Mouse (Mus musculus) megakaryocyte, embryonic 14.5 days (primary cell): ENCODE data around the gene Gm21954. TPM values are rescaled to one million over a fixed set of nuclear protein-coding genes. Genes with fewer than 3 reads are reported as not detected.

Experiments
- H3K27me3 ChIP-seq: replicated peaks from 2 replicates; pipeline ENCODE3; 2012; ENCODE audit warnings: inconsistent platforms
- H3K36me3 ChIP-seq: replicated peaks from 2 replicates; pipeline ENCODE3; 2012; ENCODE audit warnings: low read length, inconsistent platforms, mixed read lengths
- H3K4me1 ChIP-seq: 2 replicates; pipeline ENCODE4 v1.6.1; 2012; ENCODE audit warnings: inconsistent platforms
- H3K4me3 ChIP-seq: replicated peaks from 2 replicates; pipeline ENCODE3; 2012; ENCODE audit warnings: moderate library complexity, mild to moderate bottlenecking, inconsistent platforms
- H3K9me3 ChIP-seq: 2 replicates; pipeline ENCODE4 v1.6.1; 2012; ENCODE audit warnings: inconsistent platforms
- FLI1 ChIP-seq: IDR thresholded peaks from 2 replicates; pipeline ENCODE4 v1.6.1; 2012; ENCODE audit warnings: low read length, inconsistent platforms, mixed read lengths
- GATA1 ChIP-seq: IDR thresholded peaks from 3 replicates; pipeline ENCODE4 v1.6.1; 2012; ENCODE audit warnings: mixed read lengths, low read length, inconsistent platforms, borderline replicate concordance
- polyA plus RNA-seq: library from polyadenylated mRNA; stranded (reverse); fragments of >175 nt; gene quantifications from 2 replicates; pipeline ENCODE4 v1.2.3, GENCODE M21; 2012; ENCODE audit warnings: low replicate concordance; ENCODE audit not compliant: insufficient read depth

Gene Gm21954
- not detected in 2 replicates for polyA plus RNA-seq

DNA sequence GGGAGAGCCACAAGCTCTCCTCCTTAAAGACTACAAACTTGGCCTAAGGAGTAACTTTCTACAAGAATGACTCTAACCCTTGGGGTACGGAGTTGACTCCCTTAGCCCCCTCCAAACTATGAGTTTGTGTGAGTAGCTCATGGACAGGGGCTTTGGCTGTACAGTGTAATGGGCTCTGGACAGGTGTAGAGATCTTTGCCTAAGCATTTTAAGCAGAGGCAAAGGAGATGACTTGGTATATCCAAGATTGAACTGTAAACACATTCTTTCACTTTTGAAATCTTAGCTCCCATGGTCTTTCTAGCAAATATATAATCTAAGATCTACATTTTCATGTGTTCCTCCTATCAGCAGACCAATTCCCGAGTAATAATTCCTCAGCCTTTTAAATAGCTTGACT lies at the start of gene Gm21954:
Gene Gm21954 (minus strand): TSS at position 101 of the 400 bp plus-strand sequence.
- no peaks in the 10 kb centered on the region for H3K27me3 ChIP-seq
- 0 out of 2 replicates have a peak, but pooled peaks cover 2% of the 10 kb centered on the region for H3K9me3 ChIP-seq
- H3K36me3 ChIP-seq, result no peaks in the 10 kb centered on the region
- H3K4me1 ChIP-seq, result no peaks in the 10 kb centered on the region
- TF ChIP-seq GATA1 (no peak), FLI1 (no peak)
- no peak within 1 kb of the TSS for H3K4me3 ChIP-seq

DNA sequence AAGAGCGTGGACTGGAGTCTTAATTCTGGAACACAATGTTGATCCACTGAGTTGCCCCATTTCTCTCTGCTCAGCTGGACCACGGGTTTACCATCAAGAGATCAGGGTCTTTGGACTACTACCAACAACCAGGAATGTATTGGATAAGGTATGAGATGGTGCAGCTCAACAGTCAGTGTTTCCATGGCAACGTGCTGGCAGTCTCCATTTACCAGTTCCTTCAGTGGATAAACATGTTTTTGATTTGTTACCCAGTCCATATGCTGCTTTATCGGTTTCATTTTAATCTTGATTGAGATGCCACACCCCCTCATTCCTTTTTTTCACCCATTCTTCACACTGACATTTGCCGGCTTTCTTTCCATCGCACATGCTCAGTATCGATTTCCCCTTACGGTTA lies 49.8 kb upstream of the Gm21954 start:
- Histone ChIP-seq H3K27me3 (peaks cover 15% of the 10 kb centered on the region), H3K4me3 (no peak overlapping the region), H3K9me3 (no peaks in the 10 kb centered on the region), H3K36me3 (no peaks in the 10 kb centered on the region), H3K4me1 (peaks cover 8% of the 10 kb centered on the region)
- TF ChIP-seq GATA1 (no peak), FLI1 (no peak)

DNA sequence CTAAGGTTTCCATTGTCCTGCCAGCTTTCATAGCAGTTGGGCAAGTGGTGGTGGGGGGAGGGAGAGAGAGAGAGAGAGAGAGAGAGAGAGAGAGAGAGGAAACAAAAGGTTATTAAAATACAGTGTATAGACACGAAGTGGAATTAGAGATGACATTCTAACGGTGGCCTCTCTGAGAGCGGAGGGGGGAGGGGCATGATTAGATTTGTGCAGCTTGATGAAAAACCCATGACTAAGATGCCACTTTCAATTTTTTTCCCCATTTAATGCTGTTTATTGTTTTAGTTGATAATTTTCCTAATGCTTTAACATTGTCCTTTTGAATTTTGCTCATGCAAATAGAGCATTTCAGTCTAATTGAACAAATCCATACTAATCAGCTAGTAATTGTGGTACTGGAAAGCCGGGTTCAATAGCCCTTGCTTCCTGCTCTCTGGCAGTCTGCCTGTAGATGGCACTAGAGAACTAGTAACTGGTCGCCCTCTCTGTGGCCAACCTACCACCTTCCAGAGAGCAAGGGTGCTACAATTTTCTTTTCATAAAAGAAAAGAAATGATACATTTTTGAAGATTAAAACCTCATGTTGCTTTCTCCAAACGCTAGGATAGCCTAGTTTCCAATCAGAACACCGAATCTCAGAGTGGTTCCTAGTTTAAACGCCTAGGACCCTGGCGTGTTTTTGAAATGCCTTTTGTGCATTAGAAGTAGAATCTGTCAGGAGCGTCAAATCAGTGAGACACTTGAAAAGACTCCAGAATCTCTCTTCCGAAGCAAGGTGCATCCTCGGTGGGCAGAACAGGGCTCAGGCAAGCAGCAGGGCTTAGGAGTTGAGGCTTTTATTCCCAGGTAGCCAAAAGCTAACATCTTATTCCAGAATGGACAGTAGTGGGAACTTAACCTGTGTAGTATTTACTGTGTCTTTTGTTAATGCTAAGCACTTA lies 48.5 kb upstream of the Gm21954 start:
- TF ChIP-seq GATA1 (no peak), FLI1 (no peak)
- peaks cover 19% of the 10 kb centered on the region for H3K27me3 ChIP-seq
- no peak overlapping the region for H3K4me3 ChIP-seq
- no peaks in the 10 kb centered on the region for H3K36me3 ChIP-seq
- peaks cover 8% of the 10 kb centered on the region for H3K4me1 ChIP-seq
- H3K9me3 ChIP-seq, result no peaks in the 10 kb centered on the region

DNA sequence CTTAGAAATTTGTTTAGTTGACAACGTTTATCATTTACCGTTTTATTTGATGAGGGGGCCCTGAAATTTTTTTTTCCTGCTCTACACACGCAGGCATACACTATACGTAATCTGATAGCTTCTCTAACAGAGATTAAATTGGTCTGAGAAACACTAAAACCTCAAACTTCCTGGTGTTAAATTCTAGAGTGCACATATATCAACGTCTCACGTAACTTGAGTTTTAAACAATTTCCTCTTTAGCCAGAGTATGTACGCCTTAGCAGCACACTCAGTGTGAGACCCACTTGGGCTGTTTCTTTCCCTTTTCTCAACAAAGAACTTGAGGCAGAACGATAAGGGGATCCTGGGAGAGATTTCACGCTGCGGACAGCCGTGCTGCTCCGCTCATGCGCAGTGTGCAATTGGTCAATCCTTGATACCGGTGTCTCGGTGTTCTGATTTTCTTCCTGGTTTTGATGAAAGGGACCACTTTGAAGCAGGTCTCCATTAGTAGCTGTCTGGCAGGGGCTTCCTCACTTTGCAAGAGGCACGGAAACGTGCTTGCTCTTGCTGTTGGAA lies 45.5 kb upstream of the Gm21954 start:
- Histone ChIP-seq H3K27me3 (peaks cover 21% of the 10 kb centered on the region), H3K4me3 (peak overlapping the region; percentile 66), H3K4me1 (peaks cover 8% of the 10 kb centered on the region), H3K9me3 (0 out of 2 replicates have a peak, but pooled peaks cover 3% of the 10 kb centered on the region), H3K36me3 (no peaks in the 10 kb centered on the region)
- TF ChIP-seq GATA1, result no peak

DNA sequence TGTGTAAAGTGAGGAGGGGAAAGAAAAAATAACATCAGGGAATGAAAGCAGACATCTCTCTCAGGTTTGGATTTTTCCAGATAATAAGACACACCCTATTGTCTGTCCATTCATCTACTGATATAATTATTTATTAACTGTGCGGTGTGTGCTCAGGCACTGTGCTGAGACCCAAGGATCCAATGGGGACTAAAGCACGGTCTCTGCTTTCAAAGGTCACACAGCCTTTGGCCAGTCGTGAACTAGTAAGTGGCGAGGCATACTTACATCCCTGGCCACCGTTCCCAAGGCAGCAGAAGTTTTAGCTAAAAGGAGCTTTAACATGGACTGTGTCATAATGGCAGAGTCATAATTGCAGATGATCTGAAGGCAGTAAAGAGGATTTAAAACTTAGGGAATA lies 44.0 kb upstream of the Gm21954 start:
- Histone ChIP-seq H3K4me1 (peaks cover 8% of the 10 kb centered on the region), H3K4me3 (no peak overlapping the region), H3K36me3 (no peaks in the 10 kb centered on the region), H3K9me3 (0 out of 2 replicates have a peak, but pooled peaks cover 3% of the 10 kb centered on the region), H3K27me3 (peaks cover 21% of the 10 kb centered on the region)
- no peak for TF ChIP-seq GATA1
- TF ChIP-seq FLI1, result no peak

DNA sequence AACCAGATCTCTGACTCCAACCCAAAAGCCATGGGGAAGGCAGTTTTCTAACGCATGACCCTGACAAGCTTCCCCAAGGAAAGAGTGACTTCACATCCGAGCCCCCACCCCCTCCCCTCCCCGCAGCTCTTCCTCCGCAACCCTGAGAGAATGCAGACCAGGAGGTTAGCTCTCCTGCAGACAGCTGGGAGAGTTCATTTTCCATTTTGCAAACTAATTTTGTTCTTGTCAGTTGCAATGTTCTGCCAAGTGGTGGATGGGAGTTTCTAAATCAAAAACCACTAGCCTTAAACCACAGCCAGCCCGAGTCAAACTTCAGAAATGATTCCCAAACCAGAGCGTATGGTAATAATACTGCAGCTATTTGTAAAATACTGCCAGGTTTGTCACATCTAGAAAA lies 39.6 kb upstream of the Gm21954 start:
- peaks cover 7% of the 10 kb centered on the region; the same call in 1 of the 2 replicates for H3K9me3 ChIP-seq

DNA sequence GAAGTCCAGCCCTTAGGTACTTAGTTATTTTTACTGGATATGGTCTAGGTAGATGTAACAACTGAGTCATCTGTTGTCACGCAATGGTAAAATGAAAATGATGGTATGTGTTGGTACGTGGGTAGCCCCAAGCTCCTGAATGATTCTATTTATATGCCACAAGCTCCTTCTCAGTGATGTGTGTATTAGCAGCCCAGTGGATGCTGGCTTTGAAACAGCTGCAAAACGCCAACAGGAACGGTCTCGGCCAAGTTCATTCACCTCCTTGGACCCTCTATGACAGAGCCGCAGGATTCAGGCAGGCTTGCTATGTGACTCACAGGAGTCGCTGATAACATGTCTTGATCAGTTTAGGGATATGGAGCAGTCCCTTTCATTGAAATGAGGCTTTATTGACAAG lies 38.2 kb upstream of the Gm21954 start:
- peaks cover 9% of the 10 kb centered on the region; the same call in 1 of the 2 replicates for H3K9me3 ChIP-seq
- no peak overlapping the region for H3K4me3 ChIP-seq
- no peaks in the 10 kb centered on the region for H3K36me3 ChIP-seq
- no peaks in the 10 kb centered on the region for H3K4me1 ChIP-seq
- TF ChIP-seq FLI1 (no peak), GATA1 (no peak)
- peaks cover 7% of the 10 kb centered on the region for H3K27me3 ChIP-seq

More for the DNA sequence above, 39.6 kb upstream of the Gm21954 start:
- Histone ChIP-seq H3K36me3 (no peaks in the 10 kb centered on the region), H3K4me3 (no peak overlapping the region), H3K4me1 (no peaks in the 10 kb centered on the region), H3K27me3 (peaks cover 9% of the 10 kb centered on the region)
- no peak for TF ChIP-seq GATA1
- no peak for TF ChIP-seq FLI1

DNA sequence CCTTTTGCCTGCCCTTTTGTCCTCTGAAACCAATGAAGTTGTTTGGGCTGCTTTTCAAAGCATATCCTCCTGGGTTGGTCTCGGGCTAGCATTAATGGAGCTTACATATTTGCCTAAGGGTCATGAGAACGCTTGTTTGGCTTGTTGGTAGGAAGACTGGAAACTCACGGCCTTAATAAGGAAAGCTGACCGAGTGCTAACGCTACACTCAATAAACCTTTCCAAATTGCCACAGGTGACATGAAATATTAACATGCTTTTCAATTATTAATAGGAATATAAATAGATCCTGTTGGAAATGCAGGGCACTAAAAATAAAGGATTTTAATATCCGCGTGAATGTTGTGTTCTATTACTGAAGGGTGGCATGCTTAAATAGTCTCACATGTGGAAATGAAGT lies 27.3 kb upstream of the Gm21954 start:
- H3K4me1 ChIP-seq, result no peaks in the 10 kb centered on the region
- H3K4me3 ChIP-seq, result no peak overlapping the region
- H3K27me3 ChIP-seq, result no peaks in the 10 kb centered on the region
- no peaks in the 10 kb centered on the region for H3K36me3 ChIP-seq
- TF ChIP-seq FLI1 (no peak), GATA1 (no peak)
- H3K9me3 ChIP-seq, result 0 out of 2 replicates have a peak, but pooled peaks cover 4% of the 10 kb centered on the region

DNA sequence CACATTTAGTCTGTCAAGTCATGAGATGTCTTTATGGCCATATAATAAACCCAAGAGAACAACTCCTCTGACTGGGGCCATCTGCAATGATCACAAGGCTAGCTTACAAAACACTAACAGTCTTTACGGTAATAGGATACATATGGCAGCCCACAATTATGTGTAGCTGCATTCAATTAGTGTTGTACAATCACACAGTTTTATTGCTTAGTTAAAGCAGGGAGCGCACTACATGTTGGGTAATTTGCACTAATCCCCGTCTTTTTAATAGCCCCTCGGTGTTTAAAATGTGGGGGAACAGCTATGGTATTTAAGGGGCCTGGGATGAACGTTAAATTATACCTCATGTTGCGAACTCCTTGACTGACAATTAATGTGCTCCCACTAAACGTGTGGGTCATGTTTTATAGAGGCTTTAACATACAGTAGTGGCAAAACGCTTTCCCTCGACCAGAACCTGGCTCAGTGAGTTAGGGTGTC lies 24.5 kb upstream of the Gm21954 start:
- no peaks in the 10 kb centered on the region for H3K27me3 ChIP-seq
- H3K4me1 ChIP-seq, result no peaks in the 10 kb centered on the region
- H3K9me3 ChIP-seq, result no peaks in the 10 kb centered on the region
- H3K4me3 ChIP-seq, result no peak overlapping the region
- TF ChIP-seq FLI1, result no peak
- TF ChIP-seq GATA1, result no peak
- no peaks in the 10 kb centered on the region for H3K36me3 ChIP-seq

DNA sequence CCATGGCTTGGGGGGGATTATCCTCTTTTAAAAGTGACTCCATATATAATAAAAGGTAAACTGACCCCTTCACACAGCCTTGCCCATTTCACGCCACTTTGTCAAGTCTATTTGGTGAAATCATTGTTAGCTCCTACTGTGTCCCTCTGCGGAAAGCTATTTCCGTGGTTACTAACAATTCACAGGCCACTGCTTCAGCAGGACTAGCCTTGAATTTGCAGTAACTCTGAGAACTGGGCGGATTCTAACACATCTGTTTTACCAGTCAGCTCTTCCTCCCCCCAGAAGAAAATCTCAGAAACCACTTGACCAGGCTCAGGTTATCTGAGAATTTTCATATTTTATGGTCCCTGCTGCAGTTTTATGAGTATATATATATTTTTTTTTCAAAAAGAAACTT lies 23.9 kb upstream of the Gm21954 start:
- no peak overlapping the region for H3K4me3 ChIP-seq
- H3K9me3 ChIP-seq, result no peaks in the 10 kb centered on the region
- H3K36me3 ChIP-seq, result no peaks in the 10 kb centered on the region
- TF ChIP-seq FLI1 (no peak), GATA1 (no peak)
- H3K27me3 ChIP-seq, result no peaks in the 10 kb centered on the region
- H3K4me1 ChIP-seq, result no peaks in the 10 kb centered on the region
